Mouse (Mus musculus): Measurements from ENCODE around the gene Ccdc28b. TPM values are rescaled to one million over a fixed set of nuclear protein-coding genes. Genes with fewer than 3 reads are reported as not detected.

Gene Ccdc28b
- polyA plus RNA-seq, 1 experiment from 2014 or later, result 65.7 TPM

GRCm38 (mm10) chr4:129622120-129622802, 1.5 kb downstream of the Ccdc28b start:
- Histone ChIP-seq H3K4me1 (peaks cover 53% of the 10 kb centered on the region), H3K27ac (peak overlapping the region; percentile 51), H3K27me3 (no peaks in the 10 kb centered on the region), H3K4me3 (replicated peaks) (peak overlapping the region; percentile 73), H3K4me2 (peak overlapping the region; percentile 81), H3K36me3 (peaks cover 22% of the 10 kb centered on the region), H3K9me3 (replicated peaks) (no peaks in the 10 kb centered on the region), H3K9ac (peak overlapping the region; percentile 76)
- 75% methylated on average over 11 of the region's 11 CpGs for WGBS
- no peak for ATAC-seq (replicated peaks; ENCODE audit: low FRiP score)

GRCm38 (mm10) chr4:129621283-129621841, 2.4 kb downstream of the Ccdc28b start:
- Histone ChIP-seq H3K27me3 (no peaks in the 10 kb centered on the region), H3K4me2 (0 out of 2 replicates have a peak overlapping the region, but pooled peaks have one; percentile 11), H3K36me3 (peaks cover 22% of the 10 kb centered on the region), H3K27ac (peak overlapping the region; percentile 57), H3K4me3 (replicated peaks) (0 out of 2 replicates have a peak overlapping the region, but pooled peaks have one; percentile 3), H3K9me3 (replicated peaks) (no peaks in the 10 kb centered on the region), H3K4me1 (peaks cover 56% of the 10 kb centered on the region), H3K9ac (no peak overlapping the region)
- WGBS, result 71% methylated on average over 8 of the region's 8 CpGs
- ATAC-seq (replicated peaks; ENCODE audit: low FRiP score), result no peak

- H3K4me1 ChIP-seq, result peaks cover 51% of the 10 kb centered on the region
- peaks cover 22% of the 10 kb centered on the region for H3K36me3 ChIP-seq
- peak overlapping the region; percentile 57 for H3K27ac ChIP-seq
- H3K9me3 ChIP-seq (replicated peaks), result no peaks in the 10 kb centered on the region
- 0 out of 2 replicates have a peak overlapping the region, but pooled peaks have one; percentile 3 for H3K4me3 ChIP-seq (replicated peaks)
- 83% methylated on average over 11 of the region's 11 CpGs for WGBS
- H3K9ac ChIP-seq, result no peak overlapping the region
- no peaks in the 10 kb centered on the region for H3K27me3 ChIP-seq
- peak overlapping the region; percentile 11; the same call in 1 of the 2 replicates for H3K4me2 ChIP-seq
- no peak for ATAC-seq (replicated peaks; ENCODE audit: low FRiP score)
Observed at GRCm38 (mm10) chr4:129620419-129621282, 3.1 kb downstream of the Ccdc28b start.

- Histone ChIP-seq H3K4me3 (replicated peaks) (peak within 1 kb of the TSS; percentile 73), H3K9ac (peak within 1 kb of the TSS; percentile 76), H3K9me3 (replicated peaks) (no peaks in the 10 kb centered on the region), H3K36me3 (peaks cover 22% of the 10 kb centered on the region), H3K27ac (peak within 1 kb of the TSS; percentile 88), H3K4me1 (peaks cover 37% of the 10 kb centered on the region), H3K4me2 (peak within 1 kb of the TSS; percentile 86), H3K27me3 (no peaks in the 10 kb centered on the region)
- peak; percentile 90 for ATAC-seq (replicated peaks; ENCODE audit: low FRiP score)
- WGBS, result 5% methylated on average over 44 of the region's 44 CpGs
Observed at GRCm38 (mm10) chr4:129618786-129619691, 4.7 kb downstream of the Ccdc28b start, which contains the start of gene Iqcc. Iqcc (minus strand) TSS chr4:129619099.

GRCm38 (mm10) chr4:129618031-129618430, 5.7 kb downstream of the Ccdc28b start:
- Histone ChIP-seq H3K4me3 (replicated peaks) (peak overlapping the region; percentile 73), H3K27ac (peak overlapping the region; percentile 88; the same call in 1 of the 2 replicates), H3K4me2 (peak overlapping the region; percentile 86), H3K9ac (peak overlapping the region; percentile 76), H3K36me3 (peaks cover 22% of the 10 kb centered on the region), H3K27me3 (no peaks in the 10 kb centered on the region), H3K9me3 (replicated peaks) (no peaks in the 10 kb centered on the region), H3K4me1 (peaks cover 34% of the 10 kb centered on the region)
- no peak for ATAC-seq (replicated peaks; ENCODE audit: low FRiP score)
- WGBS, result 96% methylated on average over 5 of the region's 5 CpGs

- ATAC-seq (replicated peaks; ENCODE audit: low FRiP score), result no peak
- Histone ChIP-seq H3K36me3 (peaks cover 22% of the 10 kb centered on the region), H3K4me2 (no peak overlapping the region), H3K9ac (no peak overlapping the region), H3K27ac (no peak overlapping the region), H3K27me3 (no peaks in the 10 kb centered on the region), H3K4me1 (peaks cover 26% of the 10 kb centered on the region), H3K4me3 (replicated peaks) (no peak overlapping the region), H3K9me3 (replicated peaks) (no peaks in the 10 kb centered on the region)
- 75% methylated on average over 7 of the region's 7 CpGs for WGBS
Observed at GRCm38 (mm10) chr4:129617121-129617641, 6.6 kb downstream of the Ccdc28b start.

- no peak overlapping the region for H3K27ac ChIP-seq
- no peak overlapping the region for H3K9ac ChIP-seq
- ATAC-seq (replicated peaks; ENCODE audit: low FRiP score), result no peak
- no peak overlapping the region for H3K4me3 ChIP-seq (replicated peaks)
- WGBS, result 90% methylated on average over 3 of the region's 3 CpGs
- H3K27me3 ChIP-seq, result no peaks in the 10 kb centered on the region
- H3K9me3 ChIP-seq (replicated peaks), result no peaks in the 10 kb centered on the region
- H3K4me1 ChIP-seq, result peaks cover 26% of the 10 kb centered on the region
- peaks cover 22% of the 10 kb centered on the region for H3K36me3 ChIP-seq
- H3K4me2 ChIP-seq, result no peak overlapping the region
Observed at GRCm38 (mm10) chr4:129616631-129617030, 7.1 kb downstream of the Ccdc28b start.

- no peak overlapping the region for H3K4me3 ChIP-seq (replicated peaks)
- no peaks in the 10 kb centered on the region for H3K27me3 ChIP-seq
- ATAC-seq (replicated peaks; ENCODE audit: low FRiP score), result no peak
- H3K9ac ChIP-seq, result no peak overlapping the region
- whole genome bisulfite sequencing, result 86% methylated on average over 9 of the region's 9 CpGs
- peaks cover 24% of the 10 kb centered on the region for H3K4me1 ChIP-seq
- peaks cover 22% of the 10 kb centered on the region for H3K36me3 ChIP-seq
- no peaks in the 10 kb centered on the region for H3K9me3 ChIP-seq (replicated peaks)
- no peak overlapping the region for H3K4me2 ChIP-seq
- no peak overlapping the region for H3K27ac ChIP-seq
Observed at GRCm38 (mm10) chr4:129615801-129616290, 7.9 kb downstream of the Ccdc28b start.

GRCm38 (mm10) chr4:129614093-129614492, 9.7 kb downstream of the Ccdc28b start, which contains the start of gene Dcdc2b:
Dcdc2b (minus strand) TSS chr4:129614257.
- Histone ChIP-seq H3K4me2 (no peak within 1 kb of the TSS), H3K4me1 (peaks cover 18% of the 10 kb centered on the region), H3K9me3 (replicated peaks) (no peaks in the 10 kb centered on the region), H3K36me3 (peaks cover 32% of the 10 kb centered on the region), H3K27me3 (no peaks in the 10 kb centered on the region), H3K4me3 (replicated peaks) (no peak within 1 kb of the TSS), H3K27ac (no peak within 1 kb of the TSS), H3K9ac (no peak within 1 kb of the TSS)
- 86% methylated on average over 6 of the region's 6 CpGs for WGBS
- no peak for ATAC-seq (replicated peaks; ENCODE audit: low FRiP score)

GRCm38 (mm10) chr4:129610472-129610871, 13.3 kb downstream of the Ccdc28b start:
- ATAC-seq (replicated peaks; ENCODE audit: low FRiP score), result no peak; the same call in 1 of the 2 replicates
- 67% methylated on average over 4 of the region's 4 CpGs for WGBS

More at GRCm38 (mm10) chr4:129610472-129610871, 13.3 kb downstream of the Ccdc28b start:
- no peak overlapping the region for H3K9ac ChIP-seq
- H3K9me3 ChIP-seq (replicated peaks), result no peaks in the 10 kb centered on the region
- H3K4me1 ChIP-seq, result 0 out of 2 replicates have a peak, but pooled peaks cover 3% of the 10 kb centered on the region
- H3K36me3 ChIP-seq, result peaks cover 40% of the 10 kb centered on the region
- no peak overlapping the region for H3K27ac ChIP-seq
- no peaks in the 10 kb centered on the region for H3K27me3 ChIP-seq
- H3K4me2 ChIP-seq, result no peak overlapping the region
- no peak overlapping the region for H3K4me3 ChIP-seq (replicated peaks)

Measured in kidney, embryonic 15.5 days (tissue).